Mouse (Mus musculus) limb, embryonic 13.5 days (tissue): ENCODE measurements around the gene Tex29. TPM values are rescaled to one million over a fixed set of nuclear protein-coding genes. Genes with fewer than 3 reads are reported as not detected.
A peak's percentile ranks its signal among the peaks of the same experiment; 100 is the strongest.

Source experiments
- ATAC-seq: fragments of 200-750 bp; cut with Nextera tagmentation; 2 replicates; pipeline ENCODE4 v1.8.0; 2017; ENCODE audit warnings: low read depth, moderate number of reproducible peaks, moderate TSS enrichment; ENCODE audit not compliant: low FRiP score
- H3K27ac ChIP-seq: fragments of 300-500 bp; sonication (generic); 2 replicates; pipeline ENCODE4 v1.5.1; 2015; ENCODE audit warnings: inconsistent platforms, mild to moderate bottlenecking, moderate library complexity
- H3K27me3 ChIP-seq: fragments of 300-500 bp; sonication (generic); 2 replicates; pipeline ENCODE4 v1.6.1; 2015; ENCODE audit warnings: mild to moderate bottlenecking, inconsistent platforms
- H3K36me3 ChIP-seq: fragments of 300-500 bp; sonication (generic); 2 replicates; pipeline ENCODE4 v1.6.1; 2015; ENCODE audit warnings: inconsistent platforms, mild to moderate bottlenecking, moderate library complexity
- H3K4me1 ChIP-seq: fragments of 300-500 bp; sonication (generic); 2 replicates; pipeline ENCODE4 v1.6.1; 2015; ENCODE audit warnings: inconsistent platforms
- H3K4me2 ChIP-seq: fragments of 300-500 bp; sonication (generic); replicated peaks from 2 replicates; pipeline ENCODE4 v1.6.1; 2015; ENCODE audit warnings: inconsistent platforms, mild to moderate bottlenecking, moderate library complexity
- H3K4me3 ChIP-seq: fragments of 300-500 bp; sonication (generic); 2 replicates; pipeline ENCODE4 v1.5.1; 2015; ENCODE audit warnings: moderate library complexity, mild to moderate bottlenecking, inconsistent platforms
- H3K9ac ChIP-seq: fragments of 300-500 bp; sonication (generic); 2 replicates; pipeline ENCODE4 v1.6.1; 2015; ENCODE audit warnings: mild to moderate bottlenecking, inconsistent platforms
- H3K9me3 ChIP-seq: fragments of 300-500 bp; sonication (generic); 2 replicates; pipeline ENCODE4 v1.6.1; 2016; ENCODE audit warnings: inconsistent platforms
- WGBS: fragments of 180-500 bp; shearing (Covaris S2); methylation state at CpG from one replicate; pipeline ENCODE4 v1.1.7; 2015; 5-methylcytosine and 5-hydroxymethylcytosine counted together
- polyA plus RNA-seq: library from polyadenylated mRNA; unstranded; fragments of >200 nt; fragmentation: Nextera tagmentation; extraction: Ambion mirVana; gene quantifications from 2 replicates; pipeline ENCODE4 v1.2.1, GENCODE M21; 2015

Gene Tex29
- polyA plus RNA-seq, 1 experiment from 2014 or later, result 0.18 TPM

- Histone ChIP-seq H3K27ac (no peak overlapping the region), H3K4me3 (no peak overlapping the region), H3K27me3 (no peaks in the 10 kb centered on the region), H3K9me3 (no peaks in the 10 kb centered on the region), H3K4me1 (no peaks in the 10 kb centered on the region), H3K4me2 (no peak overlapping the region), H3K9ac (no peak overlapping the region), H3K36me3 (peaks cover 99% of the 10 kb centered on the region)
- 94% methylated on average over 5 of the region's 5 CpGs for WGBS
- ATAC-seq, result no peak
Observed at GRCm38 (mm10) chr8:11810426-11810825, 29.8 kb upstream of the Tex29 start.

- WGBS, result 88% methylated on average over 7 of the region's 7 CpGs
- no peak for ATAC-seq
- no peaks in the 10 kb centered on the region for H3K9me3 ChIP-seq
- no peak overlapping the region for H3K9ac ChIP-seq
- H3K4me1 ChIP-seq, result no peaks in the 10 kb centered on the region
- no peaks in the 10 kb centered on the region for H3K27me3 ChIP-seq
- peaks cover 99% of the 10 kb centered on the region for H3K36me3 ChIP-seq
- H3K4me2 ChIP-seq, result no peak overlapping the region
- no peak overlapping the region for H3K4me3 ChIP-seq
- H3K27ac ChIP-seq, result no peak overlapping the region
Observed at GRCm38 (mm10) chr8:11813801-11814200, 26.5 kb upstream of the Tex29 start.

DNA sequence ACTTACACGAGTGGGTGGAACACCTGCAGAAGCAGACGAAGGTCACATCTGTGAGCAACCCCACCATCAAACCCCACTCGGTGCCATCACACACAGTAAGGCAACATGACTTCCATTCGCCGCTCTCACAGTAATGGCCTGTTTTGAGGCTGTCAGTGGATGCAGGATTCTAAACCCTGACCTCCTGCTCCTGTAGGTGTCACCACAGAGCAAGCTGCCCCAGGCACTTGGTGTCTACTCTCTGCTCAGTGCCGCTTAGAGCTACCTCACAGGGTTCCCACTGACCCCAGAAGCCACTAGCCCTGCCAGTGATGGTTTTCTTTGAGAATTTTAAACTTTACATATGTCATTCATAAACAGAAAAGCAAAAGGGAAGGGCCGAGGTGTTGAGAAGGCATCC is 25.1 kb upstream of the Tex29 start:
- ATAC-seq, result no peak
- Histone ChIP-seq H3K4me2 (no peak overlapping the region), H3K9me3 (no peaks in the 10 kb centered on the region), H3K27me3 (no peaks in the 10 kb centered on the region), H3K9ac (no peak overlapping the region), H3K36me3 (peaks cover 99% of the 10 kb centered on the region), H3K27ac (no peak overlapping the region), H3K4me1 (no peaks in the 10 kb centered on the region), H3K4me3 (no peak overlapping the region)
- 80% methylated on average over 7 of the region's 7 CpGs for WGBS

- no peak overlapping the region for H3K4me2 ChIP-seq
- H3K27ac ChIP-seq, result no peak overlapping the region
- no peaks in the 10 kb centered on the region for H3K27me3 ChIP-seq
- 85% methylated on average over 5 of the region's 5 CpGs for WGBS
- peaks cover 98% of the 10 kb centered on the region for H3K36me3 ChIP-seq
- no peak for ATAC-seq
- no peak overlapping the region for H3K4me3 ChIP-seq
- H3K9ac ChIP-seq, result no peak overlapping the region
- no peaks in the 10 kb centered on the region for H3K4me1 ChIP-seq
- H3K9me3 ChIP-seq, result no peaks in the 10 kb centered on the region
Observed at GRCm38 (mm10) chr8:11820136-11820535, 20.1 kb upstream of the Tex29 start.

DNA sequence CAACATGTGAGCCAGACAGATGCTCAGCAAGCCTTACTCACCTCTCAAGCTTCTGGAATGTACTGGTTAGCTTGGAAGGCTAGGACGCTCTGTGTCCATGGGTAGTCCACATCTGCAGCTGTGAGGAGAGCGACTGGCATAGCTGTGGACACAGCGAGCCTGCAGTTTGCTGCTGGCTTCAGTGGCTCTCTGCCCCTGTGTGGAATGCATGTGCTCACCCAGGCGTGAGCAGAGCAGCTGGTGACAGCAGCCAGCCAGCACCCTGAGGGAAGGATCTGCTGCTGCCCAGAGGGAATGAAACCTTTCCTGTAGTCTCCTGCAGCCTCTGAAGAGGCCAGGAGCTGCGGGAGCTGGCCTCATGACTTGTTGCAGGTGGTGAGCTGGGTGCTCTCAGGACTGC is 19.7 kb upstream of the Tex29 start:
- H3K27ac ChIP-seq, result no peak overlapping the region
- no peak overlapping the region for H3K9ac ChIP-seq
- ATAC-seq, result no peak
- H3K36me3 ChIP-seq, result peaks cover 98% of the 10 kb centered on the region
- no peak overlapping the region for H3K4me2 ChIP-seq
- H3K27me3 ChIP-seq, result no peaks in the 10 kb centered on the region
- H3K4me3 ChIP-seq, result no peak overlapping the region
- H3K9me3 ChIP-seq, result no peaks in the 10 kb centered on the region
- no peaks in the 10 kb centered on the region for H3K4me1 ChIP-seq
- WGBS, result 86% methylated on average over 5 of the region's 5 CpGs

- no peak overlapping the region for H3K4me3 ChIP-seq
- no peaks in the 10 kb centered on the region for H3K4me1 ChIP-seq
- no peaks in the 10 kb centered on the region for H3K27me3 ChIP-seq
- 91% methylated on average over 14 of the region's 14 CpGs for WGBS
- no peaks in the 10 kb centered on the region for H3K9me3 ChIP-seq
- no peak for ATAC-seq
- H3K36me3 ChIP-seq, result peaks cover 98% of the 10 kb centered on the region
- H3K9ac ChIP-seq, result no peak overlapping the region
- no peak overlapping the region for H3K4me2 ChIP-seq
- no peak overlapping the region for H3K27ac ChIP-seq
Observed at GRCm38 (mm10) chr8:11821451-11822206, 18.6 kb upstream of the Tex29 start.

DNA sequence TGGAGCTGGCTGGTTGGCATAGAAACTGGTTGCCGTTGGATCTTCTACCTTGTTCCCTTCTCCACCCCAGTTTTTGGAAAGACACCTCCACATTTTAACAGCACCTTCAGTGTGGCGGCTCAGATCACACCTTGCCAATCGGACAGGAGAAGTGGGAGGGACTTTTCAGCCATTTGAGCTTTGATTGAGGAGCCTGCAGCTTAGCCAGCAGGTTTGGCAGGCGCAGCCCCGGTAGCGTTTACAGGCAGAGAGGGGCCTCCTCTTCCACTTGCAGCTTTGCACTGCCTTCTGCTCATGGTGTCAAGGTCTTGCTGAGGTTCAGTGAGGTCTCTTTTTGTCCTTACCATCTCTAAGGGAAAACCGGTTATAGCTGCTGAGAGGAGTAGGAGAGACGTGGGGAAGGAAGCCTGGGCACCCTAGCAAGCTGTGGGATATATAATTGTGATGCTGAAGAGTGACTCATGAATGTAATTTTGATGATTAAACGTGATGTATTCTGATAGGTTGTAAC is 17.7 kb upstream of the Tex29 start:
- H3K36me3 ChIP-seq, result peaks cover 95% of the 10 kb centered on the region
- H3K4me3 ChIP-seq, result no peak overlapping the region
- 59% methylated on average over 9 of the region's 9 CpGs for WGBS
- no peaks in the 10 kb centered on the region for H3K27me3 ChIP-seq
- no peaks in the 10 kb centered on the region for H3K9me3 ChIP-seq
- no peak overlapping the region for H3K27ac ChIP-seq
- 0 out of 2 replicates have a peak overlapping the region, but pooled peaks have one; percentile 19 for H3K9ac ChIP-seq
- no peak for ATAC-seq
- no peak overlapping the region for H3K4me2 ChIP-seq
- H3K4me1 ChIP-seq, result no peaks in the 10 kb centered on the region

DNA sequence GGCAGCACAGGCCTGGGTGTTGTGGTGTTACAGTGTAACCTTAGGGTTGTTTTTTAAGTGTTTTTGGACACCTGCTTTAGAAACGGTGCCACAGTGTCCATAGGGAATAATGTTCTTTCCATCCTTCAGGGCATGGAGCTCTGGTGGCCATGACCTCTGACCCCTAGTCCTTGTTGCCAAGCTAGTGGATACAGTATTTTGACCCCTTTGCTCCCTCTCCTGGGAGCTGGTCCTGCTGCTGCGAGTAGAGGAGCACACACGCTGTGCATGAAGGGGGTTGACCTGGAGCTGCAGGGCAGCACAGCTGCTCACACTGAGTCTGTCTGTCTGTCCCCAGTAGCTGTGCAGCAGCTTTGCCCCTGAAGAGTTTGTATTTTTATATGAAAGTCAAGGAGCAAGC is 14.5 kb upstream of the Tex29 start:
- Histone ChIP-seq H3K4me1 (no peaks in the 10 kb centered on the region), H3K9me3 (no peaks in the 10 kb centered on the region), H3K27ac (no peak overlapping the region), H3K9ac (no peak overlapping the region), H3K4me3 (no peak overlapping the region), H3K36me3 (peaks cover 91% of the 10 kb centered on the region), H3K4me2 (no peak overlapping the region), H3K27me3 (no peaks in the 10 kb centered on the region)
- ATAC-seq, result no peak
- 66% methylated on average over 3 of the region's 3 CpGs for WGBS

DNA sequence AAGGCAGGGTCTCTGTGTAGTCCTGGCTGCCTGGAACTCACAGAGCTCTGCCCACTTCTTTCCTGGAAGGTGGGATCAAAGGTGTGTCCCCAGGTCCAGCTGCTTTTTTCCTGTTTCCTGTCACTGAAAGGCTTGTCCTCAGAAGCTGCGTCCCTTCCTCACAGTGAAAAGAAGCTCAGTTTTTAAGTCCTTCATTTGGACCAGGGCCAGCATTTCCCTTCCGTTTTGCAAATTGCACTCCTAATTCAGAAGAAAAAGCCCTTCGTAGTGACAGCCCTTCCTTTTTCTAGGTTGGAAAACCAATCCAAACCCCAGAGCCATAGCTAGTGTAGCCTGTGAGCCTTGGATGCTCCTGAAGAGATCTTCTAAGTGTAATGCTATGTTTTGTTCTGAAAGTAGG is 13.0 kb upstream of the Tex29 start:
- Histone ChIP-seq H3K36me3 (peaks cover 91% of the 10 kb centered on the region), H3K4me3 (no peak overlapping the region), H3K27ac (no peak overlapping the region), H3K9ac (no peak overlapping the region), H3K4me1 (no peaks in the 10 kb centered on the region), H3K27me3 (no peaks in the 10 kb centered on the region), H3K9me3 (no peaks in the 10 kb centered on the region), H3K4me2 (no peak overlapping the region)
- no peak for ATAC-seq
- 80% methylated on average over 3 of the region's 3 CpGs for WGBS

DNA sequence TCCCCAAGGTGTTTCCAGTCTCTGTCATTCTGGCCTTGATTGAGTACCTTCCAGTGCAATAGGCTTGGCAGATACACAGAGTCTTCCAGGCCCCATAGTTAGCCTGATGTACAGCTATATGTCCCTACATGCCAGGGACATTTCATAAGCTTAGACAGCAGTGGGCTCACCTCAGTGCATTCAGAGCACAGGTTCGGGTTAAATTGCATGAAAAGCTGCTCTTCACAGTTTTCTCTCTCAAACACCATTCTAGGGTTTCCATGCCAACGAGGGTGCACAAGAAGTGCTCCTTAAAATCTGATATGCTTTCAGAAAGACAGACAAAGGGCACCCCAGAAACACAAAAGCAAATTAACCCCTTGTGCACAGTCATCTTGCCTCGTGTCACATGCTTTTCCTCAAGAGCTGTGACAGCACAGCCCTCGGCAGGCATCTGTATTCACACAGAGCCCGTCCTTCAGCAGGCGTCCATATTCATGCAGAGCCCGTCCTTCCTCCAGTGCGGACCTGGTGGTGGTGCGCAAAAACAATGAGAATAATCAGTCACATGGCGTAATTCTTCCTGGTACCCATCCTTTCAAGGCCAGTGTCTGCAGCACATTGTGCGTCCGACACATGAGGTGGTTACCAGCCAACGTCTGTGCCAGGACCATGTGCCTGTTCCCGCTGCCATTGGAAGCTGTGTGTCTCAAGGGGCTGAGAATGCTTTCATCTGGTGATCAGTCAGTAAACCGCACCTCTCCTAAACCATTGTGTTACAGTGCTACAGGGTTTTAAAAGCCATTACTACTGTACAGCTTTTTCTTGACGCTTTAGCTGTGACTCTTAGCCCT is 9.8 kb upstream of the Tex29 start:
- Histone ChIP-seq H3K36me3 (peaks cover 91% of the 10 kb centered on the region), H3K9me3 (no peaks in the 10 kb centered on the region), H3K4me2 (no peak overlapping the region), H3K4me1 (no peaks in the 10 kb centered on the region), H3K27ac (no peak overlapping the region), H3K4me3 (no peak overlapping the region), H3K9ac (no peak overlapping the region), H3K27me3 (no peaks in the 10 kb centered on the region)
- ATAC-seq, result no peak
- 89% methylated on average over 16 of the region's 16 CpGs for WGBS

GRCm38 (mm10) chr8:11831174-11831573 is 9.1 kb upstream of the Tex29 start:
- Histone ChIP-seq H3K27ac (no peak overlapping the region), H3K4me3 (no peak overlapping the region), H3K4me2 (no peak overlapping the region), H3K9me3 (no peaks in the 10 kb centered on the region), H3K9ac (no peak overlapping the region), H3K4me1 (no peaks in the 10 kb centered on the region), H3K36me3 (peaks cover 91% of the 10 kb centered on the region), H3K27me3 (no peaks in the 10 kb centered on the region)
- 90% methylated on average over 10 of the region's 10 CpGs for WGBS
- no peak for ATAC-seq

GRCm38 (mm10) chr8:11831939-11832338 is 8.3 kb upstream of the Tex29 start:
- no peaks in the 10 kb centered on the region for H3K9me3 ChIP-seq
- no peak overlapping the region for H3K9ac ChIP-seq
- peaks cover 87% of the 10 kb centered on the region for H3K36me3 ChIP-seq
- ATAC-seq, result no peak
- 82% methylated on average over 5 of the region's 5 CpGs for WGBS
- H3K27ac ChIP-seq, result no peak overlapping the region
- H3K4me3 ChIP-seq, result no peak overlapping the region
- no peaks in the 10 kb centered on the region for H3K27me3 ChIP-seq
- H3K4me2 ChIP-seq, result no peak overlapping the region
- no peaks in the 10 kb centered on the region for H3K4me1 ChIP-seq
